Mouse (Mus musculus) heart, embryonic 11.5 days (tissue): Measurements from ENCODE around the gene Mxra8. TPM values are rescaled to one million over a fixed set of nuclear protein-coding genes. Genes with fewer than 3 reads are reported as not detected.

Source experiments
- microRNA-seq: library from miRNA; unstranded; fragments of <30 nt; microRNA quantifications from one replicate; pipeline ENCODE4, GENCODE M21; 2016; ENCODE audit warnings: borderline number of aligned reads
- polyA plus RNA-seq: library from polyadenylated mRNA; unstranded; fragments of >200 nt; fragmentation: Nextera tagmentation; extraction: Ambion mirVana; gene quantifications from 2 replicates; pipeline ENCODE4 v1.2.1, GENCODE M21; 2014

Gene Mxra8
- polyA plus RNA-seq, 1 experiment from 2014 or later, result 34.5 TPM

Small RNA genes lying within 50 kb of the gene (microRNA-seq; reads per million reads assigned to microRNA genes)
- not detected for gene Gm27743

Other genes with a start within 250 kb of the Mxra8 start
- gene Slc35e2, start 238.3 kb upstream of the Mxra8 start, polyA plus RNA-seq, result 7.7 and 9.6 TPM in 2 replicates
- gene Cdk11b, start 214.8 kb upstream of the Mxra8 start, polyA plus RNA-seq, result 48.2 and 50.0 TPM in 2 replicates
- gene Gm10563, start 194.3 kb upstream of the Mxra8 start, polyA plus RNA-seq, result not detected in 2 replicates
- 52.9 and 53.5 TPM in 2 replicates for gene Mmp23, start 186.3 kb upstream of the Mxra8 start, polyA plus RNA-seq
- 8.9 and 9.7 TPM in 2 replicates for gene Mib2, start 170.5 kb upstream of the Mxra8 start, polyA plus RNA-seq
- 1.1 and 1.4 TPM in 2 replicates for gene Fndc10, start 145.3 kb upstream of the Mxra8 start, polyA plus RNA-seq
- gene Ssu72, start 134.9 kb upstream of the Mxra8 start, polyA plus RNA-seq, result 128 TPM in 2 replicates
- 0.47 and 0.68 TPM in 2 replicates for gene Tmem240, start 104.9 kb upstream of the Mxra8 start, polyA plus RNA-seq
- gene Atad3a, start 78.6 kb upstream of the Mxra8 start, polyA plus RNA-seq, result 84.2 and 88.2 TPM in 2 replicates
- gene Vwa1, start 65.0 kb upstream of the Mxra8 start, polyA plus RNA-seq, result 0.89 and 1.1 TPM in 2 replicates
- gene Tmem88b, start 53.8 kb upstream of the Mxra8 start, polyA plus RNA-seq, result 3.0 and 3.2 TPM in 2 replicates
- not detected in 2 replicates for gene Ankrd65, start 49.2 kb upstream of the Mxra8 start, polyA plus RNA-seq
- gene Mrpl20, start 36.8 kb upstream of the Mxra8 start, polyA plus RNA-seq, result 152 and 166 TPM in 2 replicates
- gene Ccnl2, start 27.2 kb upstream of the Mxra8 start, polyA plus RNA-seq, result 126 and 129 TPM in 2 replicates
- gene Aurkaip1, start 8.4 kb upstream of the Mxra8 start, polyA plus RNA-seq, result 121 and 122 TPM in 2 replicates
- 5.8 and 6.8 TPM in 2 replicates for gene Dvl1, start 7.7 kb downstream of the Mxra8 start, polyA plus RNA-seq
- 0.11 and 0.18 TPM in 2 replicates for gene Tas1r3, start 23.7 kb downstream of the Mxra8 start, polyA plus RNA-seq
- 12.2 and 12.8 TPM in 2 replicates for gene Cptp, start 29.8 kb downstream of the Mxra8 start, polyA plus RNA-seq
- gene Ints11, start 29.9 kb downstream of the Mxra8 start, polyA plus RNA-seq, result 40.7 and 45.6 TPM in 2 replicates
- gene Pusl1, start 52.1 kb downstream of the Mxra8 start, polyA plus RNA-seq, result 30.6 and 32.9 TPM in 2 replicates
- gene Acap3, start 52.1 kb downstream of the Mxra8 start, polyA plus RNA-seq, result 9.2 and 10.2 TPM in 2 replicates
- 89.5 and 91.6 TPM in 2 replicates for gene Ube2j2, start 104.2 kb downstream of the Mxra8 start, polyA plus RNA-seq
- 24.6 and 26.9 TPM in 2 replicates for gene C1qtnf12, start 122.6 kb downstream of the Mxra8 start, polyA plus RNA-seq
- gene B3galt6, start 153.0 kb downstream of the Mxra8 start, polyA plus RNA-seq, result 10.1 and 11.6 TPM in 2 replicates
- 138 and 147 TPM in 2 replicates for gene Sdf4, start 153.2 kb downstream of the Mxra8 start, polyA plus RNA-seq
- 0.21 and 0.37 TPM in 2 replicates for gene Tnfrsf4, start 174.2 kb downstream of the Mxra8 start, polyA plus RNA-seq
- gene Tnfrsf18, start 186.5 kb downstream of the Mxra8 start, polyA plus RNA-seq, result 1.3 and 1.7 TPM in 2 replicates
- 0.36 TPM in 1 of 2 replicates, not detected in the other for gene Ttll10, start 219.7 kb downstream of the Mxra8 start, polyA plus RNA-seq